8 mouse cellular contexts compared by ENCODE assay signal in the genomic region with DNA sequence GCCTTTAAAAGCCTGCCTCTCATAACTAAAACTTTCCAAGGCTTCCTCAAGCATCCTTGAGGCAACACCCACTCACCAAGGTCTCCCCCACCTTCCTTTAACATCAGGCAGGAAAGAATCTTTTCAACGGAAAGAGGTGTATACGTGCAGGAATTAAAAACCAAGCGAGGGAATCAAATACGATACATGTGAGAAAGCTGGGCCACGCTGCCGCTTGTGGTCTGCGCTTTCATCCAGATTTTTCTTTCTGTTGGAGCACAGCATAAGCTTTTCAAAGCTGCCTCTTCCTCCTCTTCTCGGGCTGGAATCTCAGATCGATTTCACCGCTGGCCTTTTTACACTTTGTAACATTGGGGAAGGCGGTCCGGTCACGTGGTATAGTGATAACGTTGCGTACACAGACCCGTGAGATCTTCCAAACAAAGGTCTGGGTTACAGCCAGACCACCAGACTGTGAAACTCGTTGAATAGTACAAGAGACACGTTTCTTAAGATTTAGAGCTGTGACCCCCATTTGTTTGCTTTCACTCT.
A peak's percentile ranks its signal among the peaks of the same experiment; 100 is the strongest.
DNase-seq lines count a peak whose midpoint lies in the region; ATAC-seq and TF ChIP-seq lines count a peak whose summit lies in the region.

No protein-coding gene starts in this region.

- H3K79me2 ChIP-seq in heart, adult 2 months (replicated peaks; ENCODE audit: control insufficient read depth, insufficient read depth, low read length), result no peaks in the 10 kb centered on the region

- no peak for TF ChIP-seq EP300 in heart, adult 2 months (IDR thresholded peaks at IDR 0.05; ENCODE audit: insufficient read depth, low read depth, low read length)

- no peak for TF ChIP-seq POLR2A in heart, adult 2 months (IDR thresholded peaks at IDR 0.05; ENCODE audit: insufficient read depth, low read depth, low read length)

- peak overlapping the region; percentile 55; the same call in 1 of the 2 replicates for H3K9ac ChIP-seq in heart, adult 2 months (ENCODE audit: low read depth, low read length)
- H3K9ac ChIP-seq in hindbrain, embryonic 14.5 days, result no peak overlapping the region
- H3K9ac ChIP-seq in liver, embryonic 12.5 days, result no peak overlapping the region
- 0 out of 2 replicates have a peak overlapping the region, but pooled peaks have one; percentile 24 for H3K9ac ChIP-seq in neural tube, embryonic 11.5 days (ENCODE audit: low read length)

- 16% methylated on average over 18 of the region's 18 CpGs for WGBS in heart, adult 2 months
- WGBS in hindbrain, embryonic 14.5 days, result 45% methylated on average over 18 of the region's 18 CpGs
- WGBS in liver, embryonic 12.5 days (ENCODE audit: insufficient replicate concordance), result 14% methylated on average over 18 of the region's 18 CpGs
- 40% methylated on average over 18 of the region's 18 CpGs for WGBS in neural tube, embryonic 11.5 days

- no peak overlapping the region for H3K27ac ChIP-seq in heart, adult 2 months
- H3K27ac ChIP-seq in hindbrain, embryonic 14.5 days, result no peak overlapping the region
- H3K27ac ChIP-seq in liver, embryonic 12.5 days, result peak overlapping the region; percentile 20; the same call in 1 of the 2 replicates
- no peak overlapping the region for H3K27ac ChIP-seq in neural tube, embryonic 11.5 days (ENCODE audit: low read depth, low read length)

- H3K4me2 ChIP-seq in hindbrain, embryonic 14.5 days (replicated peaks), result peak overlapping the region; percentile 45
- peak overlapping the region; percentile 63 for H3K4me2 ChIP-seq in liver, embryonic 12.5 days
- H3K4me2 ChIP-seq in neural tube, embryonic 11.5 days (ENCODE audit: low read depth), result peak overlapping the region; percentile 33

- no peaks in the 10 kb centered on the region for H3K9me3 ChIP-seq in hindbrain, embryonic 14.5 days (ENCODE audit: control insufficient read depth, low read length)
- H3K9me3 ChIP-seq in liver, embryonic 12.5 days (replicated peaks), result no peaks in the 10 kb centered on the region
- 0 out of 2 replicates have a peak, but pooled peaks cover 2% of the 10 kb centered on the region for H3K9me3 ChIP-seq in neural tube, embryonic 11.5 days (ENCODE audit: control insufficient read depth, low read length)

- H3K36me3 ChIP-seq in heart, adult 2 months (ENCODE audit: control insufficient read depth, insufficient read depth, low read length), result no peaks in the 10 kb centered on the region
- H3K36me3 ChIP-seq in hindbrain, embryonic 14.5 days (replicated peaks; ENCODE audit: control insufficient read depth, insufficient read depth), result no peaks in the 10 kb centered on the region
- no peaks in the 10 kb centered on the region for H3K36me3 ChIP-seq in liver, embryonic 12.5 days
- H3K36me3 ChIP-seq in neural tube, embryonic 11.5 days (ENCODE audit: control insufficient read depth, insufficient read depth, low read length), result no peaks in the 10 kb centered on the region

- DNase-seq in heart, adult 2 months, result peak in 1 of 2 experiments; percentile 11
- DNase-seq in heart, postnatal 25 days (ENCODE audit: low spot score), result no peak
- peak; percentile 47 for DNase-seq in embryo, embryonic 11 days
- DNase-seq in hindbrain, embryonic 14.5 days (ENCODE audit: low spot score), result no peak
- DNase-seq in neural tube, embryonic 11.5 days (ENCODE audit: low spot score), result peak; percentile 30
- no peak for DNase-seq in right cerebral cortex, postnatal 36 days (ENCODE audit: low spot score in 2 of 2)
- DNase-seq in cerebellum, postnatal 25 days, result no peak

- no peak for TF ChIP-seq CTCF in heart, adult 2 months (IDR thresholded peaks at IDR 0.05)

- 0 out of 2 replicates have a peak, but pooled peaks cover 3% of the 10 kb centered on the region for H3K4me1 ChIP-seq in heart, adult 2 months (ENCODE audit: control insufficient read depth, insufficient read depth, low read length)
- no peaks in the 10 kb centered on the region for H3K4me1 ChIP-seq in hindbrain, embryonic 14.5 days (replicated peaks; ENCODE audit: control insufficient read depth, insufficient read depth, low read length)
- 0 out of 2 replicates have a peak, but pooled peaks cover 9% of the 10 kb centered on the region for H3K4me1 ChIP-seq in liver, embryonic 12.5 days
- H3K4me1 ChIP-seq in neural tube, embryonic 11.5 days (ENCODE audit: control insufficient read depth, insufficient read depth, low read length), result no peaks in the 10 kb centered on the region

- no peak for ATAC-seq in hindbrain, embryonic 14.5 days (ENCODE audit: low FRiP score)
- no peak; the same call in 1 of the 2 replicates for ATAC-seq in liver, embryonic 12.5 days
- no peak for ATAC-seq in neural tube, embryonic 11.5 days (ENCODE audit: insufficient read depth, low FRiP score, low TSS enrichment)

- no peaks in the 10 kb centered on the region for H3K27me3 ChIP-seq in heart, adult 2 months (ENCODE audit: control insufficient read depth, insufficient read depth, low read length)
- H3K27me3 ChIP-seq in hindbrain, embryonic 14.5 days (ENCODE audit: control insufficient read depth, insufficient read depth, low read length), result no peaks in the 10 kb centered on the region
- no peaks in the 10 kb centered on the region for H3K27me3 ChIP-seq in liver, embryonic 12.5 days (replicated peaks)
- H3K27me3 ChIP-seq in neural tube, embryonic 11.5 days (ENCODE audit: control insufficient read depth, insufficient read depth, low read length), result no peaks in the 10 kb centered on the region

- peak overlapping the region; percentile 28 for H3K4me3 ChIP-seq in heart, adult 2 months
- H3K4me3 ChIP-seq in hindbrain, embryonic 14.5 days (replicated peaks; ENCODE audit: low read length), result peak overlapping the region; percentile 12
- peak overlapping the region; percentile 28 for H3K4me3 ChIP-seq in liver, embryonic 12.5 days
- peak overlapping the region; percentile 21 for H3K4me3 ChIP-seq in neural tube, embryonic 11.5 days (ENCODE audit: low read depth, low read length)

- intact Hi-C loops in heart, adult 2 months (cut with DNase I), result no loop called here
- intact Hi-C loops in heart, postnatal 25 days (cut with DNase I), result no loop called here

Comparison
In these comparisons a context has a peak if more than half of its experiments do, and no peak if none do; other contexts are left out.
1. DNase-seq: peak in embryo, embryonic 11 days (single experiment) and neural tube, embryonic 11.5 days (single experiment); none in heart, postnatal 25 days (single experiment), hindbrain, embryonic 14.5 days (single experiment), right cerebral cortex, postnatal 36 days (0 of 2) and cerebellum, postnatal 25 days (0 of 2).
2. H3K9ac ChIP-seq: peak in heart, adult 2 months (single experiment) and neural tube, embryonic 11.5 days (single experiment); none in hindbrain, embryonic 14.5 days (single experiment) and liver, embryonic 12.5 days (single experiment).
3. Peak in every context shown above with its lines, with median percentiles within 50 percentile points of each other: H3K4me3 ChIP-seq and H3K4me2 ChIP-seq.